Mouse (Mus musculus): ENCODE measurements around the gene Ncs1.

Gene Ncs1

DNA sequence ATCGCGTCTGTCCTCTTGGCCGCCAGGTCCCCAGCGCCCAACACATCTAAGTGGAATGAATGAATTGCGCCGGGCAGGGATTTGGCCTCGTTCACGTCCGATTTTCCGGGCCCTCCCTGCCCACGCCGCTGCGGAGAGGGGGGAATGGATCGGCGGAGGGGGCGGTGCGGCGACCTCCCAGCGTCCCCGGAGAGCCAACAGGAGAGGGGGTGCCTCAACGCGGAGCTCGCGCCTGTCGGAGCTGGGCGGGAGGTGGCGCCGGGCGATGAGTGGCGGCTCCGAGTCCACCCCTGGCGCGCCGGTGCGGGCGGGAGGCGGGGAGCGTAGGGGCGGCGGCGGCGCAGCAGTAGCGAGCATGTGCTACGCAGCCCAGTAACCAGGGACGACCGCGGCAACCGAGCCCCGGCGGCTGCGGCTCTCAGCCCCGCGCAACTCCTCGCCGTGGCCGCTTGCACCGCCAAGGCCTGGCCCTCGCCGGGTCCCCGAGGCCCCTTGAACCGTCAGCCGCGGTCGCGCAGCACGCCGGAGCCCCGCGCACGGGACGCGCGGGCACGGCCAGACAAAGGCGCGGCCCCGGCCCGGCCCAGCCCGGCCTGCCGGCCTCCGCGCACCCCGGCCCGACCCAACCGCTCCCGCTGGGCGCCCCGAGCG is at the start of gene Ncs1:
Gene Ncs1 (plus strand): TSS at position 333 of the 651 bp plus-strand sequence.
- DNase-seq = peak; percentile 55

- DNase-seq = no peak
These were observed 47.0 kb upstream of the Ncs1 start for GRCm38 (mm10) chr2:31198621-31199020.

DNA sequence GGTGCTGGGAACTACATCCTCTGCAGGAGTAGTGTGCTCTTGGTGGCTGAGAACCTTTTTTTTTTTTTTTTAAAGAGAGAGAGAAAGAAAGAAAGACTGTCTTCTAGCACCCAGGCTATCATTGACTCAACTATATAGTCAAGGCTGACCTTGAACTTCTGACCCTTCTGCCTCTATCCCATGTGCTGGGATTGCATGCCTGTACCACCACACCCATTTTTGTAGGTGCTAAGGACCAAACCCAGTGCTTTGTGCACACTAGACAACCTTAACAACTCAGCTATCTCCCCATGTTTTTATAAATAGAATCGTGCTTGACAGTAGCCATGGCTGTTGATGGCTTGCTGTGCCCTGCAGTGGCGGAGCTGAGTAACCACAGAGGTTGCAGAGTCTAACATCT is 45.6 kb upstream of the Ncs1 start:
- DNase-seq = no peak

DNA sequence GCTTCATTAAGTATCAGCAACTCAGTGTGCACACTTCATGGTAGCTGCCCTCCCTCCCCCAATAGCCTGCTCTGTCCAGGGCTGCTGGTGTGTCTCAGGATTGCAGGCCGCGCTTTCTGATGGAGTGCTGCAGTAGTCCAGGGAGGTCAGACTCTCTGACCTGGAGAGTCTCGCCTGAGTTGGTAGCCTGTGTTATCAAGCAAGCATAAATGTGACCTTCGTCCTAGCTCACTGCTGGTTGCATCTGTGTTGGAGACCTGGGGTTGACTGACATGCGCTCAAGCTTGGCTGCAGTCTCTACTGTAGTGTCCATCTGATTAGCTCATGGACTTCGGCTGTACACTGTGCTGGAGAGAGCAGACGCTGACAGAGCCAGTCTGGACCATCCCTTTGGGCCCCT is 43.8 kb upstream of the Ncs1 start:
- DNase-seq = no peak

GRCm38 (mm10) chr2:31202357-31202756 is 43.3 kb upstream of the Ncs1 start:
- no peak for DNase-seq

- DNase-seq = no peak
These were observed 42.7 kb upstream of the Ncs1 start for GRCm38 (mm10) chr2:31202956-31203355.

DNA sequence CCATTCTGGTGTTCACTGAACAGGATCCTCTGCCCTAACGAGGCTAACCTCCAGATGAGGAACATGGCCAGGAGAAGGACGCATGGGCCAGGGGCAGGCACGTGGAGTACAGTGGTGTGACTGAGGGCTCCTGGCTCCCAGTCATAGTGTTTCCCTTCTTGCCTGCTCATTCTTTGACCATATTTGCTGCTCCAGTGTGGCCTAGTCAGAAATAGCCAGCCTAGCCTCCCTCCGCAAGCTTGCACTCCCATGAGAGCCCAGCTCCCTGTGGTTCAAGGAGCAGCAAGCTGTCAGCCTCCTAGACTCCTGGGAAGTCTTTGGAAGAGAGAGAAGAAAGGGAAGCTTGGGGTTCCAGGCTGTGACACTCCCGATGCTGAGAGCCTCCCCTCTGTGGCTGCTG is 40.9 kb upstream of the Ncs1 start:
- DNase-seq = no peak

- DNase-seq = no peak
These were observed 39.4 kb upstream of the Ncs1 start for GRCm38 (mm10) chr2:31206211-31206610.

GRCm38 (mm10) chr2:31206882-31207281 is 38.7 kb upstream of the Ncs1 start:
- no peak for DNase-seq

GRCm38 (mm10) chr2:31208544-31209142 is 37.0 kb upstream of the Ncs1 start:
- DNase-seq = no peak

DNA sequence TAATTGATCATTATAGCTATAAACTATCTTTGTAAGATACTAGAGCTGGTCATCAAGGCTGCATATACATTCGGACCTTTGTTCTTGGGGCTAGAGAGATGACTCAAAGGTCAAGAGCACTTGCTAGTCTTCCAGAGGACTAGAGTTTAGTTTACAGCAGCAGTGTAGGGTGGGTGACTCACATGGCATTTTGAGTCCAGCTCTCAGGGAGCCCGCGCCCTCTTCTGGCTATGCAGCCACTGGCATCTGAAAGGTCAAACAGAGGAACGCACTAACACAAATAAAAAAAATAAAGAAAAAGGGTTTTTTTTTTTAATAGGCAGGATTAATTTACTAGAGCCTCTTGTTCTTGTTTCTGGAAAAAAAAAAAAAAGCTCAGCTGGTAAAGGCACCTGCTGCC is 36.1 kb upstream of the Ncs1 start:
- DNase-seq = peak; percentile 15

GRCm38 (mm10) chr2:31210144-31210847 is 35.3 kb upstream of the Ncs1 start:
- DNase-seq = no peak

DNA sequence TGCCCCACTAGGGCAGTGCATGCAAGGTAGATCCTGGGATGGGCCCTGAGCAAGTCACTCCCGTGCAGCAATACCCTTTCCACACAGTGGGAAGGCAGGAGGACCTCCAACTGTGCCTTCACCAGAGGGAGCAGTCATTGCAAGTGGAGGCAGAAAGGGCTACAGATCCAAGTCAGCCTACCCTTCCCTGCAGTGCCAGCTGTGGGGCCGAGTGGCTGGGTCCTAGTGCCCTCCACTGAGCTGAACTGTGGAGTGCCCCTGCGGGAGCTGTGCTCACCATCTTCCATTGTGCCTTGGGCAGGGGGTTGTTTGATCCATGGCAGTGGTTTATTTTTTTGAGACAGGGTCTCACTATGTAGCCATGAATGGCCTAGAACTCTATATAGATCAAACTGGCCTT is 34.4 kb upstream of the Ncs1 start:
- DNase-seq = no peak

DNA sequence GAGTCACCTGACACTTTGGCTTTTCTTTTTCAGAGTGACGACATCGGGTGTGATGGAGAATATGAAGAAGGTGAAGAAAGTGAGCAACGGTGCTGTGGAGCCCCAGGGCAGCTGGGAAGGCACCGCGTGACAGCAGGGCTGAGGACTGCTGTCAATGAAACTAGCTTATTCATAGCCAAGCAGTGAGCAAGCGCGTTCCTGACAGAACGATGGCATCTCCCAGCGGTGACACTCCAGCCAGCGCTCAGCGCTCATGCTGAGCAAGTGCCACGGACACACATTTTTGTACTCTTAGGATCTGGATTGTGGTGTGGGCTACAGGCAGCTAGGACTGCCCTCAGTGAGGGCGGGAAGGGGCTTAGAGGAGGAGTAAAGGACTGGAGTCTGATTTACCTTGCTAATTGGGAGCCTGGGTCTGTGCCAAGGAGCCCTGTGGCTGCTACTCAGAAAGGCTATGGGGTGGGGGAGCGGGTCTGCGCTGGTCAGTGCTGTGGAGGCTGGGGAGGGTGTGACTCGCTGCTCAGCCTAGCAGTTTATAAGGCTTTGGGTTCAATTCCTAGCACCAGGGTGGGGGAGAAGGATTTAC is 31.3 kb upstream of the Ncs1 start:
- DNase-seq = no peak

DNA sequence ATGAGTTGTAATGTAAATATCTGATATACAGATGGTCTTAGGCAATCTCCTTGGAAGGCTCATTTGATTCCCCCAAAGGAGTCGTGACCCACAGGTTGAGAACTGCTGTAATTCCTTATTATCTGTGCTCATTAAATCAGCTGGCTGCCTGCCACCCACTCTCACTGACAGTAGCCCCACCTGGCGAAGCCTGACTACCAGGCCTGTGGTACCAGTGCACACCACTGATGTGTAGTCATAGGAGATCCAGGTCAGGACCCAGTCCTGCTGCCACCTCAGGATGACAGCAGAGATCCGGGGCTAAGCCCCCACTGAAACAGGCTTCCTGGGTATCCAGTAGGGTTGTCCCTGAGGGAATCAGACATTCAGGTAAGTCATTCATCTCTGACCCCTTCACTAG is 27.0 kb upstream of the Ncs1 start:
- DNase-seq = no peak

GRCm38 (mm10) chr2:31219470-31219869 is 26.2 kb upstream of the Ncs1 start:
- DNase-seq = no peak

DNA sequence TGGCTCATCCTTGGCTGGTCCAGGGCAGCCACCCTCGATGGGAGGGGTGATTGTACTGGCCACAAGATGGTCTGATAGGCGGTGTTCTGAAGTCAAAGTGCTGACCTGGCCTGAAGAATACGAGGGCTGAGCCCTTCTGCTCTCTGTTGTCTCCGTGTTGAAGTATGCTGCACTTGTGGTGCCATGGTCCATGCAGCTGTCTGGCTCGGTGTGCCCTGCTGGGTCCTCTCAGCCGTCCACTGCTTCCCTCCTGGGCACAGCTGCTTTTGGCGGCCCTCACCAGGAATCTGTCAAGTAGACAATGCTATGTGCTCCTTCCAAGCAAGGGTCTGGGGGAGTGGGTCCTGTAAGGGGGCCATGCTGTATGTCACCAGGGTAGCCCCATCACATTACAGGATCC is 24.8 kb upstream of the Ncs1 start:
- DNase-seq = no peak

DNA sequence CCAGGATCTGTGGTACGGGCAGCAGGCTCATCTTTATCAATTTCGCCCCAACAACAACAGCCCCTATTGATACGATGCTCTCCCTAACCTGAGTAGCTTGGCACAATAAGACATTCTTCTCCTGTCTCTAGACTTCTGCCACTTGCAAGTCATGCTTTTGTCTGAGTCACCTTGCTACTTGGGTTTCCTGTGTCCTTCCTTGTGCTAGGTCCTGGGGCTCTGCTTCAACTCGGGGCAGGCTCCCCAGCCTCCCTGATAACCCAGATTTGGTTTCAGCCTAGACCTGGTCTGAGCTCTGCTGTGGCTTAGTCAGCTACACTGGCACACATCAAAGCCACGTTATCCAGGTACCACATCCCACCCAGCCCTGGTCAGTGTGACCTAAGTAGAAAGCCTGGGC is 24.0 kb upstream of the Ncs1 start:
- DNase-seq = no peak

DNA sequence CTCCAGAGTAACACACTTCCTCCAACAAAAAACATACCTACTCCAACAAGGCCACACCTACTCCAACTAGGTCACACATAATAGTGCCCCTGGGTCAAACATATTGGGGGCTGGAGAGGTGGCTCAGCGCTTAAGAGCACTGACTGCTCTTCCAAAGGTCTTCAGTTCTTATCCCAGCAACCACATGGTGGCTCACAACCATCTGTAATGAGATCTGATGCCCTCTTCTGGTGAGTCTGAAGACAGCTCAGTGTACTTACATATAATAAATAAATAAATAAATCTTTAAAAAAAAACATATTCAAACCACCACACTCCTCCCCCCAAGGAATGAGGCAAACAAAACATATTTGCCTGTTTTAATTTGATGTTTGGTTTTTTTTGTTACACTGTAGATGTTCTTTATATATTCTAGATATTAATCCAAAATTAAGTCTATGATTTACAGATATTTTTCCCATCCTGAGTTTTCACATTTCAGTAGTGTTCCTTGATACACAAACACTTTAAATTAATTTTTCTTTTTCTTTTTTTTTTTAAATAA is 16.8 kb upstream of the Ncs1 start:
- DNase-seq = no peak

DNA sequence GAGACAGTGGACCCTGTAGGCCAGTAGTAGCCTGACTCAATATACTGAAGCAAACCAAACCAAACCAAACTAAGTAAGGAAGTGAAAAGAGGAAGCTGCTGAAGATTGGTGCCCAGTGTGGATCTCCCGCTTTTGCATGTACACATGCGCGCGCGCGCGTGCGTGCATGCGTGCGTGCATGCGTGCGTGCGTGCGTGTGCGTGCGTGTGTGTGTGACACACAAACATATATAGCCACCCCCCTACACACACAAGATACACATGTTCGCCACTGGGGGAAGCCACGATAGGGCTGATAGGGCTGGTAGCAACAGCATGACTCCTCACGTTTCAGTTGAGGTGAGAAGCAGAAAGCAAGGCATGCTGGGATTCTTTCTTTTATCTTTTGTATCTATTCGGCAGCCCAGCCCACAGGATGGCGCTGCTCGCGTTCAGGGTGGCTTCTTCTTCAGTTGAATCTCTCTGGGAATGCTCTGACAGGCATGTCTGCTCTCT is 6.4 kb upstream of the Ncs1 start:
- peak; percentile 15 for DNase-seq

DNA sequence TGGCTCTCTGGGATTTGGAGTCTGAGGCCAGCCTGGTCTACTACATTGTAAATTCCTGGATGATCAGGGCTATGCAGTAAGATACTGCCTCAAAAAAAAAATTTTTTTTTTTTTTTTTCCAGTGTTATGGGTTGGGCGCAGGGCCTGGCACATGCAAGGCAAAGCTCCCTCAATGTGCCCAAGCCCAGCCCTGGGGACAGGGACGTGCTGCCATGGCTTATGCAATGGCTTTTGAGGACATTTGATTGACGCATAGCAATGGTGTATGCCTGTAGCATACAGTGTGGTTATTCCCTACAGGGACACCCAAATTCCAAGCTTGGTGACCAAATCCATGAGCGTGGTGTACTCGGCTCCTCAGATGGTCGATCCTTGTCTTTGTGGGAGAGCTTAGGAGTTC is 5.8 kb upstream of the Ncs1 start:
- DNase-seq = no peak

DNA sequence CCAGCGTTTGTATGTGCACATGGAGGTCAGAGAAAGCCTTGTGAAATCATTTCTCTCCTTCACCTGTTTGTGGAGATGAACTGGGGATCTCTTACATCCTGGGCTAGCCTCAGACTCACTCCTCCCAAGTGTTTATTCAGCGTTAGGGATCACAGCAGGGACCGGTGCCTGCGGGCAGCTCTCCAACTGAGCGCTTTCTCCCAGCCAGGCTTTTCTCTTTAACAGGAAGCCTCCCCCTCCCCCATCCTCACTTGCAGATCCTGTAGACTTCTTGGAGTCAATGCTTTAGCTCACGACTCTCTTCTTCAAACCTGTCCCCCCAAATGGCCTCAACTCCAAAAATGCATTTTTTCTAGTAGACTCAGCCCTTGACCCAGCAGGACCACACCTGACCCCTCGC is 4.0 kb upstream of the Ncs1 start:
- DNase-seq = no peak

DNA sequence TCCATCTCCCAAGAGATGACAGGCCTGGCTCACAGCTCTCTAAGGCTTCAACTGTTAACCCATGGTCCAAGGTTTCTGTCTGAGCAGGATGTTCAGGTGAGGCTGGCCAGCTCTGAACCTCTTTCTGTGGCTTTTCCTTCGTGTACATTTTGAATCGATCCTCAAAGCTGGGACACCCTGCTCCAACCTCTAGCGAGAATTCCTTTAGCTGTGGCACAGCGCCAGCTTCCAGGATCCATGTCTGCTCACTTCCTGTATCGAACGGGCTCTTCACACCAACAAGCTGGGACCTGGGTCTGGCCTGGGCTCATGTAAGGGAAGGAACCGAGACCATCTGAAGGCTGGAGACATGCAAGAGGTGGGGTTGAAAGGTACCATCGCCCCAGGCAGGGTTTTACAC is 1.4 kb upstream of the Ncs1 start:
- no peak for DNase-seq

GRCm38 (mm10) chr2:31245051-31245450 is 572 bp upstream of the Ncs1 start:
- DNase-seq = no peak
